19 mouse cellular contexts compared by ENCODE assay signal in genomic region chr16:93031624-93032023, GRCm38 (mm10).
DNase-seq lines count a peak whose midpoint lies in the region; ATAC-seq and TF ChIP-seq lines count a peak whose summit lies in the region.
"Had no signal": no experiment of that assay in that cellular context is flagged by ENCODE, and none has a peak within 500 bp of the region (broad histone marks: within the 10 kb centered on the region; RNA-seq: fewer than 3 reads in every experiment).

No protein-coding gene starts in this region.

- no peaks in the 10 kb centered on the region for H3K9me3 ChIP-seq in lung, postnatal 0 days (ENCODE audit: low read length)
- H3K9me3 ChIP-seq: forebrain, embryonic 15.5 days; kidney, embryonic 15.5 days; limb, embryonic 15.5 days; neural tube, embryonic 15.5 days had no signal

- H3K4me2 ChIP-seq in lung, postnatal 0 days (replicated peaks; ENCODE audit: low read depth, low read length) = no peak overlapping the region
- H3K4me2 ChIP-seq: forebrain, embryonic 15.5 days; kidney, embryonic 15.5 days; limb, embryonic 15.5 days; neural tube, embryonic 15.5 days had no signal

- TF ChIP-seq CTCF in lung, postnatal 0 days (IDR thresholded peaks at IDR 0.05) = no peak
- no peak for TF ChIP-seq CTCF in cortical plate, adult 2 months (IDR thresholded peaks at IDR 0.05; ENCODE audit: extremely low read depth, insufficient read depth, low read length)

- H3K9ac ChIP-seq in lung, postnatal 0 days (replicated peaks; ENCODE audit: low read depth) = no peak overlapping the region
- H3K9ac ChIP-seq: forebrain, embryonic 15.5 days; kidney, embryonic 15.5 days; limb, embryonic 15.5 days; neural tube, embryonic 15.5 days had no signal

- 77% methylated on average over 5 of the region's 5 CpGs for WGBS in lung, postnatal 0 days

- no peak overlapping the region for H3K4me3 ChIP-seq in lung, postnatal 0 days (ENCODE audit: low read depth, low read length)
- H3K4me3 ChIP-seq in cortical plate, adult 2 months (ENCODE audit: insufficient read depth, low read length) = no peak overlapping the region
- H3K4me3 ChIP-seq: erythroblast, embryonic 14.5 days; forebrain, embryonic 15.5 days; kidney, embryonic 15.5 days; limb, embryonic 15.5 days; neural tube, embryonic 15.5 days had no signal

- intact Hi-C loops in heart, postnatal 14 days (cut with DNase I) = no loop called here

- H3K4me1 ChIP-seq in lung, postnatal 0 days (ENCODE audit: insufficient read depth, low read depth, low read length) = no peaks in the 10 kb centered on the region
- H3K4me1 ChIP-seq in cortical plate, adult 2 months (ENCODE audit: control insufficient read depth, insufficient read depth, low read length) = no peaks in the 10 kb centered on the region; the same call in 1 of the 2 replicates
- H3K4me1 ChIP-seq: forebrain, embryonic 15.5 days; kidney, embryonic 15.5 days; limb, embryonic 15.5 days; neural tube, embryonic 15.5 days had no signal

- H3K27ac ChIP-seq in lung, postnatal 0 days (ENCODE audit: low read length) = no peak overlapping the region
- peak overlapping the region; percentile 8; the same call in 1 of the 2 replicates for H3K27ac ChIP-seq in cortical plate, adult 2 months (ENCODE audit: insufficient read depth, low read length)
- H3K27ac ChIP-seq: forebrain, embryonic 15.5 days; kidney, embryonic 15.5 days; limb, embryonic 15.5 days; neural tube, embryonic 15.5 days had no signal

- no peak for TF ChIP-seq POLR2A in cortical plate, adult 2 months (IDR thresholded peaks at IDR 0.05; ENCODE audit: extremely low read depth, insufficient read depth, low read length)

- TF ChIP-seq EP300 in lung, postnatal 0 days (IDR thresholded peaks at IDR 0.05) = no peak

- peak; percentile 10 for DNase-seq in heart, adult 8-10 months (ENCODE audit: low spot score)
- no peak for DNase-seq in heart, postnatal 14 days
- DNase-seq in lung, postnatal 0 days (ENCODE audit: low spot score) = peak; percentile 52
- DNase-seq in lung, postnatal 10 days = no peak
- DNase-seq in skeletal muscle tissue, adult 2 months (ENCODE audit: low read depth, low spot score) = peak; percentile 37
- no peak for DNase-seq in thymus, postnatal 36 days
- no peak for DNase-seq in spleen, postnatal 14 days (ENCODE audit: low spot score in 2 of 2)
- DNase-seq: adrenal gland, postnatal 10 days; B cell, adult 2 months; cerebellum, adult 9-11 months; right cerebral cortex, adult 18-20 months; thymus, adult 18-20 months had no signal

- H3K27me3 ChIP-seq in lung, postnatal 0 days (replicated peaks; ENCODE audit: insufficient read depth, low read length) = no peaks in the 10 kb centered on the region
- H3K27me3 ChIP-seq: forebrain, embryonic 15.5 days; kidney, embryonic 15.5 days; limb, embryonic 15.5 days; neural tube, embryonic 15.5 days had no signal

- no peak for ATAC-seq in lung, postnatal 0 days
- ATAC-seq: forebrain, embryonic 15.5 days; inflammation-experienced regulatory T-cells, adult 6 months had no signal

- no peaks in the 10 kb centered on the region for H3K36me3 ChIP-seq in lung, postnatal 0 days (ENCODE audit: insufficient read depth, low read length)
- H3K36me3 ChIP-seq: forebrain, embryonic 15.5 days; kidney, embryonic 15.5 days; limb, embryonic 15.5 days; neural tube, embryonic 15.5 days had no signal

Comparison
In these comparisons a context has a peak if more than half of its experiments do, and no peak if none do; other contexts are left out.
1. DNase-seq: peak in heart, adult 8-10 months (single experiment), lung, postnatal 0 days (single experiment) and skeletal muscle tissue, adult 2 months (single experiment); none in heart, postnatal 14 days (0 of 2), lung, postnatal 10 days (single experiment), thymus, postnatal 36 days (0 of 2) and spleen, postnatal 14 days (0 of 2).